Mouse (Mus musculus) midbrain, embryonic 10.5 days (tissue): ENCODE measurements around the gene Nav2. TPM values are rescaled to one million over a fixed set of nuclear protein-coding genes. Genes with fewer than 3 reads are reported as not detected.

Experiments used
- DNase-seq: peaks from one replicate; pipeline ENCODE4 v3.0.0-alpha.2; 2017; ENCODE audit warnings: low spot score
- H3K27ac ChIP-seq: fragments of 300-500 bp; sonication (generic); replicated peaks from 2 replicates; pipeline ENCODE4 v1.5.1; 2016; ENCODE audit warnings: mild to moderate bottlenecking
- H3K27me3 ChIP-seq: fragments of 300-500 bp; sonication (generic); 2 replicates; pipeline ENCODE4 v1.6.1; 2016; ENCODE audit warnings: low read depth, mild to moderate bottlenecking; ENCODE audit not compliant: poor library complexity, severe bottlenecking
- H3K36me3 ChIP-seq: fragments of 300-500 bp; sonication (generic); 2 replicates; pipeline ENCODE4 v1.6.1; 2016; ENCODE audit warnings: mild to moderate bottlenecking, moderate library complexity
- H3K4me1 ChIP-seq: fragments of 300-500 bp; sonication (generic); 2 replicates; pipeline ENCODE4 v1.6.1; 2016
- H3K4me3 ChIP-seq: fragments of 300-500 bp; sonication (generic); 2 replicates; pipeline ENCODE4 v1.5.1; 2016; ENCODE audit warnings: mild to moderate bottlenecking, moderate library complexity
- H3K9me3 ChIP-seq: fragments of 300-500 bp; sonication (generic); replicated peaks from 2 replicates; pipeline ENCODE4 v1.6.1; 2016; ENCODE audit warnings: mild to moderate bottlenecking
- WGBS: fragments of 180-500 bp; shearing (Covaris S2); methylation state at CpG from one replicate; pipeline ENCODE4 v1.1.7; 2016; 5-methylcytosine and 5-hydroxymethylcytosine counted together
- polyA plus RNA-seq: library from polyadenylated mRNA; unstranded; fragments of >200 nt; fragmentation: Nextera tagmentation; extraction: Ambion mirVana; gene quantifications from 2 replicates; pipeline ENCODE4 v1.2.1, GENCODE M21; 2016

Gene Nav2
- polyA plus RNA-seq, 1 experiment from 2014 or later = 13.7 TPM

DNA sequence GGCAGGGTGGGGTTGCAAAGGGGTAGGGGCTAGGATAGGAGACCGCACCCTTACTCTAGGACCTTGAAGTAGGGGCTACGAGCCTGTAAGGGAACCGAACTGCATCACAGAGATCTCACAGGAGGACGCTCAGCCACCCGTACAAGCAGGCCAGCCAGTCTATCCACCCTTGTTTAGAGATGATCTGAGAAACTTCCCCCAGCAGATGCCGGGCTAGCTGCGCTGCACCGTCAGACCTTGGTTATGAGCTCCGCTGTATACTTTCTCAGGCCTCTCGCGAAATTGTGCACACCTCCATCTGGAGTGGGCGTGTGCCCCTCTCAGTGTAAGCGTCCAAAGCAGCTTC, 50.8 kb downstream of the Nav2 start:
- DNase-seq = no peak
- Histone ChIP-seq H3K36me3 (peaks cover 5% of the 10 kb centered on the region), H3K27ac (peak overlapping the region; percentile 81), H3K9me3 (no peaks in the 10 kb centered on the region), H3K4me1 (peaks cover 63% of the 10 kb centered on the region), H3K4me3 (peak overlapping the region; percentile 74), H3K27me3 (peaks cover 99% of the 10 kb centered on the region)
- WGBS = 9% methylated on average over 13 of the region's 13 CpGs

DNA sequence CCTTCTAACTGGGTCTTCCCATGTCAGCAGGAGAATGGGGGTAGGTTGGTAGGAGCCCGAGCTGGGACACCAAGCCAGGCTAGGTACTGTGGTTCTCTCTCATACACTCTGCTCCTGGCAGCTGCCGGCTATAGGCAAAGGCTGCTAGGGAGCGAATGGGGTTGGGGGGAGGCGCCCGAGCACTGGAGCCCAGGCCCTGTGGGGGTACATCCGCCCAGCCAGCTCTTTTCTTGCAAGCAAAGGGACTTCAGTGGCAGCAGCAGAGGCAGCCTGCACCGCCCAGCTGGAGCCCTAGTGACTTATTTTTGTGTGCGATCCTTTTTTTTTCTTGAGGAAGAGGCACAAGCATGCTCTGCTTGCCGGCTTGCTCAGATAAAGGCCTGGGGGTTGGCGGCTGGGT, 51.6 kb downstream of the Nav2 start:
- H3K36me3 ChIP-seq = peaks cover 12% of the 10 kb centered on the region
- peak overlapping the region; percentile 74 for H3K4me3 ChIP-seq
- WGBS = 9% methylated on average over 10 of the region's 10 CpGs
- H3K4me1 ChIP-seq = peaks cover 71% of the 10 kb centered on the region
- peaks cover 97% of the 10 kb centered on the region for H3K27me3 ChIP-seq
- DNase-seq = peak; percentile 54
- H3K9me3 ChIP-seq = no peaks in the 10 kb centered on the region
- H3K27ac ChIP-seq = peak overlapping the region; percentile 81

DNA sequence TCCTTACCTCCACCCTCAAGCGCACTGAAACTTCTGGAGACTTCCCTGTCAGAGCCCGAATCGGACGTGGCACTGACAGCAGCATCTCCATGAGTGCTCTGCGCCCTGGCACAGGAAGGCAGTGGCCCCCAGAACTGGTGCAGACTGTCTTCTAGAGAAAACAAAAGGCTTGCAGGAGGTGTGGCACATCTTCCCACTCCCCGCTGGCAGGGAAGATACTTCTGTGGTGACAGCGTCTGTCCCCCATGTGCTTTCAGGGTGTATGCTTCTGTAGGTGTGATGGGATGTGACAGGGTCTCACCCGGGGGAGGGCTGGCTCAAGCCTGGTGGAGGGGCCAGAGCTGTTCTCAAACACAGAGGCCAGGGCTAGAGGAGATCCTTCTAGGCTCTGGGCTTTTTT, 53.0 kb downstream of the Nav2 start:
- Histone ChIP-seq H3K4me3 (peak overlapping the region; percentile 74), H3K9me3 (no peaks in the 10 kb centered on the region), H3K27me3 (peaks cover 83% of the 10 kb centered on the region), H3K4me1 (peaks cover 83% of the 10 kb centered on the region), H3K36me3 (peaks cover 12% of the 10 kb centered on the region), H3K27ac (peak overlapping the region; percentile 69)
- 50% methylated on average over 8 of the region's 8 CpGs for WGBS
- DNase-seq = no peak

DNA sequence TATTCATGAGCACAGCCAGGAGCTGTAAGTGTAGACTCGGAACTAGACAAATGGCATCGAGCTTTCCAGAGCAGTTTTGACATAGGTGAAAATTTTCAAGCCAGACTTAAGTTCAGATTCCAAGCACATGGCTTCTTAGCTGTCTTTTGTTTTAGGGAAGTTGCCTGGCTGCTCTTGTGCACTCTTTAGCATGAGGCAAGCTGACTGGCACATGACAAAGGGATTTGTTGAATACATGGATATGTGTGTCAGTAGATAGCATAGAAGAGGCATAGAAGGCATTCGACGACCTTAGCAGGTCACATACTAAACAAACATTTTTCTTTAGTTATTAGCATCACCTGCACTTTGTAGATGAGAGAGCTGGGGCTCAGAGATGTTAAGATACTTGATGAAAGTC, 53.4 kb downstream of the Nav2 start:
- Histone ChIP-seq H3K27me3 (peaks cover 79% of the 10 kb centered on the region), H3K4me1 (peaks cover 88% of the 10 kb centered on the region), H3K4me3 (peak overlapping the region; percentile 74; the same call in 1 of the 2 replicates), H3K27ac (peak overlapping the region; percentile 69; the same call in 1 of the 2 replicates), H3K9me3 (no peaks in the 10 kb centered on the region), H3K36me3 (peaks cover 12% of the 10 kb centered on the region)
- WGBS = 48% methylated on average over 4 of the region's 4 CpGs
- DNase-seq = no peak

DNA sequence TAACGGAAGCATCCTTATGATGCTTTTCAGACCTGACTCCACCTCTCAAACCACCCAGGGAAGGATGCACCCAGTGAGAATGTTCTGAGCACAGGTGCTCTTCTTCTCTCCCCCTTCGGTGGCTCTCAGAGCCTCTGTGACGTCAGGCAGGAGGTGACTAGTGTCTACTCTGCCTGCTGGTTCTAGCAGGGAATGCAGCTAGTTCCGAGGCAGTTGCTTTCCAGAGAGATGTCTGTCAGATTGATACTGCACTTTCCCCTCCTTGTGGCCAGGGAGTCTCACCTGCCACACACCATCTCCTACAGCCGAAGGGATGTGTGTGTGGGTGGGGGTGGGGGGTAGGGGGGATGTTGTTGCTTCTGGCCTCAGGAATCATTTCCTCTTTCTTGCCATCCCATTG, 54.6 kb downstream of the Nav2 start:
- H3K27me3 ChIP-seq = peaks cover 72% of the 10 kb centered on the region
- peak overlapping the region; percentile 74; the same call in 1 of the 2 replicates for H3K4me3 ChIP-seq
- peak overlapping the region; percentile 55; the same call in 1 of the 2 replicates for H3K27ac ChIP-seq
- H3K9me3 ChIP-seq = no peaks in the 10 kb centered on the region
- peaks cover 97% of the 10 kb centered on the region for H3K4me1 ChIP-seq
- WGBS = 50% methylated on average over 5 of the region's 5 CpGs
- DNase-seq = no peak
- peaks cover 12% of the 10 kb centered on the region for H3K36me3 ChIP-seq

DNA sequence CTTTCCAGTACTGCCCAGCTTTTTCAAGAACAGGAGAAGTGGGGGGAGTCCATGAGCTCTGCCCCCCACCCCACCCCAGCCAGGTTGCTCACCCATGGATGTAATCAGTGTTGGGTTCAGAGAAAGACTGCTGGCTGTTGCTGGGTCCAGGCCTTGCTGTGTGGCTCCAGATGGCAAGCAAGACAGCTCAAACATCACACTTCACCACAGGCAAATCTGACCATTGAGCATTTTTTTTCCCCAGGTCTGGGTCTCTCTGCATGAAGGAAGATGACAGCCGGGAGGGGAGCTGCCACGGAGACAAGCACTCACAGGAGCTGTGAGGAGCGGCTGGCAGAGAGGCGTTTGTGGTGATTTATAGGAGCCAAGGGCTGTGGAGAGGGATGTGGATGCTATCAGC, 55.0 kb downstream of the Nav2 start:
- Histone ChIP-seq H3K27ac (peak overlapping the region; percentile 55; the same call in 1 of the 2 replicates), H3K27me3 (peaks cover 68% of the 10 kb centered on the region), H3K4me3 (peak overlapping the region; percentile 74; the same call in 1 of the 2 replicates), H3K36me3 (peaks cover 12% of the 10 kb centered on the region), H3K9me3 (no peaks in the 10 kb centered on the region), H3K4me1 (peaks cover 97% of the 10 kb centered on the region)
- whole genome bisulfite sequencing = 65% methylated on average over 4 of the region's 4 CpGs
- DNase-seq = no peak

DNA sequence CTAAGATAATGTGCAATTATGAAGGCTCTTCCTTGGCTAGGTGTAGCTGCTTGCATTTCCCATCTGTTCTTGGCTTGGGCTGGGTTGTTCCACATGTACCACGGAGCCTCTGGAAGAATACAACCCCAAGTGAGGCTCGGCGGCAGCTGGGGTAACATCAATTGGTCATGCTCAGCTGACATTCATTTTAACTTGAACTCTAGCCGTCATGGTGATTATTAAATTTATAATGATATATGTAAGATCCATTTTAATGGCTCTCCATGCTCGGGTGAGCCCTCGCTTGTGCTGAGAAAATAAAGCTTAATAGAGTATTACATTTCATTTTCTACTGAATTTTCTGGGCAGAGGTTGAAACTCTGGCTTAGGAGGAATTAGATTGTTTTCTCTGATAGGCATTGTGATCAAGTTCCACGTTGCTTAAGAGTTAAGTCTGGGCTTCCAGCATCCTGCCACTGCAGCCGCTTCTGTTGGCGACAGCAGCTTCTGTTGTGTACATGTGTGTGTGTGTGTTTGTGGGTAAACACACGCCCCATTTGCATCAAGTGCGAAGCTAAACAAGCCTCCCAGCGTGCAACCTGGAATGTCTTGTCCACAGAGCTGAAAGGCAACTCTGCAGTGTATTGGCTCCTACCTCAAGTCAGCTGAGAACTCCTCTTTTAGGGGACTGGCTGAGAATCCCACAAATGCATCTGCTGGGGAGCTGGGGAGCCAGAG, 57.4 kb downstream of the Nav2 start:
- Histone ChIP-seq H3K4me1 (peaks cover 90% of the 10 kb centered on the region), H3K4me3 (peak overlapping the region; percentile 27), H3K27ac (peak overlapping the region; percentile 15), H3K9me3 (no peaks in the 10 kb centered on the region), H3K36me3 (peaks cover 12% of the 10 kb centered on the region), H3K27me3 (peaks cover 54% of the 10 kb centered on the region)
- WGBS = 59% methylated on average over 12 of the region's 12 CpGs
- DNase-seq = no peak

DNA sequence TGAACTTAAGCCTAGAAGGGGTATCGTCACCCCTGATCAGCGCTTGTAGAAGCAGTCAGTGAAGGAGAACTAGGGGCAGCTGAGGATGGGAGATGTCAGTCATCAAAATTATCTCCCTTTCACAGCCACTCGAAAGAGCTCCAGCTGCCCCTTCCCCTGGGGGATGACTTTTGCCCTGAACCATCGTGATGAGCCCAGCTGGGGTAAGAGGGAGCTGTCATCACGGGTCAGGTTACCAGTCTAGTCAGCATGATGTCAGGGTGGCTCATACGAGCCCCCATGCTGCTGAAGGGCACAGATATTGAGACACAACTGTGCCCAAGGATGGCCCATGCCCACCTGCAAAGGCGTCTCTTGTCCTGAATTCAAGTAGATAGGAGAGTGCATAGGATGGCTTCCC, 72.5 kb downstream of the Nav2 start:
- peak overlapping the region; percentile 50 for H3K27ac ChIP-seq
- peaks cover 60% of the 10 kb centered on the region for H3K4me1 ChIP-seq
- H3K4me3 ChIP-seq = no peak overlapping the region
- H3K36me3 ChIP-seq = no peaks in the 10 kb centered on the region
- H3K9me3 ChIP-seq = no peaks in the 10 kb centered on the region
- WGBS = 59% methylated on average over 7 of the region's 7 CpGs
- H3K27me3 ChIP-seq = peaks cover 71% of the 10 kb centered on the region
- DNase-seq = no peak

DNA sequence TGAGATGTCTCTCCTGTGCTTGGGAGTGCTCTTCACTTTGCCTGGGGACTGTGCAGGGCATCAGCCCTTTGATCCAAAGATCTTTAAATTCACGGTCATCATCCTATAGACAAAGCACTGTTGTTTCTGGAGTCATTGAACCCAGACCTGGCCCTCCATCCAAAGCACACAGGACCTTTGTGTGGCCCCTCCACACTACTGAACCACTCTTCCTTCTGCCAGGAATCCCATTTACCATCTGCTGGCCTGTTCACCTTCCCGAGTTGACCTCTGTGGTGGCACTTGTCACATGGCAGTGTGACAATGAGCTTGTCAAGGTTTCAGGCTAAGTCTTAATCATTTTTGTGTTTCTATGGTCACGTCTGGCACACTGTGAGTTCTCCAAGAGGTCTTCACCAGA, 73.3 kb downstream of the Nav2 start:
- peak overlapping the region; percentile 50 for H3K27ac ChIP-seq
- DNase-seq = no peak
- H3K4me1 ChIP-seq = peaks cover 60% of the 10 kb centered on the region
- H3K4me3 ChIP-seq = no peak overlapping the region
- H3K27me3 ChIP-seq = peaks cover 73% of the 10 kb centered on the region
- no peaks in the 10 kb centered on the region for H3K9me3 ChIP-seq
- no peaks in the 10 kb centered on the region for H3K36me3 ChIP-seq
- WGBS = 34% methylated on average over 3 of the region's 3 CpGs

DNA sequence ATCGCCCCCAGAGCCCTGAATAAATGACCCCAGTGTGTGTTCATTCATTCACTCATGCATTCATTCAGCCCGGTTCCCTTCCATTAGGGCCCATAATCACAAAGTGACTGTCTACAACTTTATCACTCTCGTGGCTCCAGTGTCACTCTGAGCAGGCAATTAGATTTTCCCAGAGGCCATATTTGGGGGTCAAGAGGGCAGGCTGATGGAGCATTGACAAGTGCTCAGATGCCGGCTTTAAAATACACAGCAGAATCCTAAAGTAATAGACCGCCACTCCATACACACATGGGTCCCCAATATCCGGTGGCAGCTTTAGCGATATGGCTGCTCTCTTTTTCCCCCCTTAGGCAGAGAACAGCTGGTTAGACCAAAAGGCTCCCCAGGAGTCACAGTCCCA, 74.1 kb downstream of the Nav2 start:
- H3K4me1 ChIP-seq = peaks cover 61% of the 10 kb centered on the region
- no peak overlapping the region for H3K27ac ChIP-seq
- no peaks in the 10 kb centered on the region for H3K9me3 ChIP-seq
- 79% methylated on average over 7 of the region's 7 CpGs for WGBS
- no peak overlapping the region for H3K4me3 ChIP-seq
- H3K36me3 ChIP-seq = no peaks in the 10 kb centered on the region
- no peak for DNase-seq
- peaks cover 71% of the 10 kb centered on the region for H3K27me3 ChIP-seq

DNA sequence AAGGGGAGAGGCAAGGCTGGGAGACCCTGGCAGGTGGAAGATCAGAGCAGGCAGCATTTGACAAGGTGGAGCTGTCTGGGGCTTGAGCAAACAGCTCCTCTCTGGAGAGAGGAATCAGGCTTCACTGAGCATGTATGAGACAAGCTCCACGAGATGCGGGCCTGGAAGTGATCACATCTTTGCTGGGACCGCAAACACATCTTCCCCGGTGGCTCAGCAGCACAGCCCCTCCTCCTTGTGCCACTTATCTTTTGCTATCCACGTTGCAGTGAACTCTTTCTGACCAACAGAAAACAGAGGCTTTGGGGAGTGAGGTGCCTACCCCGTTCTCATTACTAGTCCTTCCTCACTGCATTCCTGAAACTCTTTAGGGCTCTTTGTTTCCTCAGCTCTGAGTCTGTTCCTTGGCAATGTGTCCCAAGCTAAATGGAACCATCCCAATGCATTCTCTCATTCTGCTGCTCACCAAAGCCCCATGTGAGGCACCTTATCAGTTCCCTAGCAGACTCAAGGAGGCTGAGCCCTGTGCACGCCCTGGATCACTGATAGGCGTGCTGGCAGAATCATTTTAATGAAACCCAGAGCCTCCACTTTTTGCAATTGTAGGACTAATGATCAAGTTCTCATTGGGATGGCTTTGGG, 83.5 kb downstream of the Nav2 start:
- DNase-seq = no peak
- H3K4me1 ChIP-seq = peaks cover 80% of the 10 kb centered on the region
- no peaks in the 10 kb centered on the region for H3K9me3 ChIP-seq
- H3K4me3 ChIP-seq = no peak overlapping the region
- peaks cover 23% of the 10 kb centered on the region for H3K27me3 ChIP-seq
- H3K27ac ChIP-seq = peak overlapping the region; percentile 76
- H3K36me3 ChIP-seq = 0 out of 2 replicates have a peak, but pooled peaks cover 4% of the 10 kb centered on the region
- WGBS = 53% methylated on average over 8 of the region's 8 CpGs

DNA sequence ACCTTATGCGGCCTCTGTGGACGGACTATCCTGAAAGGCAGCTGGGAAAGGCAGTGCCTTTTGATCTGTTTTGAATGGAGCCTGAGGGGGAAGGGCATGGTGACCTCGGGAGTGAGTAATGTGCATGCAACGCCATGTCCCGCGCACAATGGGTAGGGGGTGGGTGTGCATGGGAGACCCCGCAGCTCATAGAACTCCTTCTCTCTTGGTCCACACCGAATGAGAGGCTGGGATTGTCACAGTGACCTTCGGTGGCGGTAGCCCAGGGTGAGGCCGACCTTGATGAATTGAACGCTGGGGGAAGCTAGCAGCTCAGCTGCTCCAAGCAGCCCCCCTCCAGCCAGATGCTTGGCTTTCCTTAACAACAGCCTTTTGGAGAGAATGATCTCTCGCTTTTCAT, 86.7 kb downstream of the Nav2 start:
- H3K27ac ChIP-seq = peak overlapping the region; percentile 91
- DNase-seq = peak; percentile 90
- no peaks in the 10 kb centered on the region for H3K9me3 ChIP-seq
- H3K27me3 ChIP-seq = peaks cover 8% of the 10 kb centered on the region; the same call in 1 of the 2 replicates
- H3K4me1 ChIP-seq = peaks cover 99% of the 10 kb centered on the region
- 0 out of 2 replicates have a peak, but pooled peaks cover 2% of the 10 kb centered on the region for H3K36me3 ChIP-seq
- peak overlapping the region; percentile 17 for H3K4me3 ChIP-seq
- WGBS = 7% methylated on average over 13 of the region's 13 CpGs

DNA sequence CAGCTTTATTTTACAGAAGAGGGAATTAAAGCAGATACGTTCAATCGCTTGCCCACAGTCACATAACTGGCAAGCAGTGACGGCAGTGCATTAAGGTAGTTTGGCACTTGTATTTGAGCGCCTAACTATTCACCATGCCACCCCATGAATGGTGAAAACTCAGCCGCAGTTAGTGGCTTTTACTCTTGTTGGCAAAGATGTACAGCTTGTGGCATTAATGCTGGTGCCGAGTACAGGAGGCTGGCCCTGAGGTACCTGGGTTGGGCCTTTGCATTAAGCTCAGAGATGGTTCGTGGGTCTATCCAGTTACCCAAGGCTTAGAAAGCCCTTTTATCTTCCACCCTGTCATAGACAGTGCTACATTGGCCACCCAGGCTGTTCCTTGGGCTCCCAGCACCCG, 87.2 kb downstream of the Nav2 start:
- Histone ChIP-seq H3K4me3 (peak overlapping the region; percentile 17), H3K4me1 (peaks cover 100% of the 10 kb centered on the region), H3K27me3 (peaks cover 8% of the 10 kb centered on the region; the same call in 1 of the 2 replicates), H3K27ac (peak overlapping the region; percentile 91), H3K9me3 (no peaks in the 10 kb centered on the region), H3K36me3 (0 out of 2 replicates have a peak, but pooled peaks cover 2% of the 10 kb centered on the region)
- WGBS = 46% methylated on average over 8 of the region's 8 CpGs
- DNase-seq = no peak
